Mouse (Mus musculus) embryonic fibroblast, embryonic 13.5 days (primary cell): Measurements from ENCODE around the gene Kcnj6.

Source experiments
- CTCF ChIP-seq: IDR thresholded peaks from 2 replicates; pipeline ENCODE4 v1.5.1; 2011; ENCODE audit warnings: mild to moderate bottlenecking, control low read depth, low read length, moderate library complexity, borderline replicate concordance; ENCODE audit not compliant: insufficient read depth
- POLR2A ChIP-seq: IDR thresholded peaks from 2 replicates; pipeline ENCODE4 v1.6.1; 2011; ENCODE audit warnings: low read depth, mild to moderate bottlenecking, control low read depth, low read length, moderate library complexity

DNA sequence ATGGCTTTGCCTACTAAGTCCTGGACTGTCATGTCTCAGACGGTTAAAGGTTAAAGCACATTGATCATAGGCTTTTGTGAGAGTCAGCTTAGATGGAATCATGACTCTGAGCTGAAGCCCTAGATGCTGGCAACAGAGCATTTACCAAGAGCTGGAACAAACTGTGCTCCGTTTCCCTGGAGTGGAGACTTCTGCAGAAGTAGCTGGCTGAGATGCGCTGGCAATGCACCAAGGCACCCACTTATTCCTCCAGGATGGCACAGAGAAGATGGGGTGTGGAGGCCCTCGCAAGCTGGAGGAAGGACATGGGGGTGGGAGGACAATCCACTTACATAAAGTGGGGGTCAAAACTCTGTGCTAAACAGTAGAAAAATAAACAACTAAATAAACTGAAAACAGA, 91.5 kb downstream of the Kcnj6 start:
- TF ChIP-seq POLR2A (no peak), CTCF (no peak)
